Mouse (Mus musculus) macrophage (primary cell): ENCODE results near the gene Padi6. TPM values are rescaled to one million over a fixed set of nuclear protein-coding genes. Genes with fewer than 3 reads are reported as not detected.

Source experiments
- H3K27ac ChIP-seq: fragments of 350-480 bp; formaldehyde crosslinking; 2 replicates; pipeline ENCODE4 v1.9.0; 2021
- H3K36me3 ChIP-seq: fragments of 350-480 bp; formaldehyde crosslinking; 2 replicates; pipeline ENCODE4 v1.9.0; 2021; ENCODE audit errors: inconsistent target
- H3K4me3 ChIP-seq: fragments of 350-480 bp; formaldehyde crosslinking; 2 replicates; pipeline ENCODE4 v1.9.0; 2021; ENCODE audit errors: inconsistent target
- H3K79me2 ChIP-seq: fragments of 350-480 bp; formaldehyde crosslinking; 2 replicates; pipeline ENCODE4 v1.9.0; 2021; ENCODE audit errors: inconsistent target
- whole genome bisulfite sequencing: methylation state at CpG from one replicate; pipeline ENCODE4 v1.1.7; 2026; ENCODE audit warnings: inconsistent platforms; ENCODE audit not compliant: missing documents; 5-methylcytosine and 5-hydroxymethylcytosine counted together
- polyA plus RNA-seq: library from polyadenylated mRNA; stranded (reverse); fragments of 250-400 nt; gene quantifications from 3 replicates; pipeline ENCODE4 v1.2.4, GENCODE M21; 2018; ENCODE audit warnings: inconsistent platforms

Padi6 gene
- polyA plus RNA-seq, 1 experiment from 2014 or later, result not detected

DNA sequence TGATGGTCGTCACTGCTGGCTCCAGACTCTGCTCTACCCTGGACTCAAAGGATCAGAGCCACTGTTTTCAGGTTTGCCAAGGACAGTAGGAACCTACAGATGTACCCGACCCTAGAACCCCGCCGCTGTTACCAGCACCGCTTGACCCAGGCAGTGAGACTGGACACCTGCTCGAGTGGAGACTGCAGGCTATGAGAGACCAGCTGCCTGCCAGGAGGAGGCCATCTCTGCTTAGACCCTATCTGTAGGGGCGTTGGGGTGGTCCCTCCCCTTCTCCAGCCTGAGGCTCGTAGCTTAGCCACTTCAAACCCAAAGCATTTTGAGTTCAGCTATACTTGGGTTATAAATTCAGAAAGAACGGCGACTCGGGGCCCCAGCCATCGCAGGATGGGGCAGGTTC is 15.5 kb downstream of the Padi6 start:
- Histone ChIP-seq H3K79me2 (no peaks in the 10 kb centered on the region), H3K36me3 (peaks cover 9% of the 10 kb centered on the region; the same call in 1 of the 2 replicates), H3K27ac (no peak overlapping the region), H3K4me3 (no peak overlapping the region)
- 92% methylated on average over 11 of the region's 12 CpGs for WGBS

DNA sequence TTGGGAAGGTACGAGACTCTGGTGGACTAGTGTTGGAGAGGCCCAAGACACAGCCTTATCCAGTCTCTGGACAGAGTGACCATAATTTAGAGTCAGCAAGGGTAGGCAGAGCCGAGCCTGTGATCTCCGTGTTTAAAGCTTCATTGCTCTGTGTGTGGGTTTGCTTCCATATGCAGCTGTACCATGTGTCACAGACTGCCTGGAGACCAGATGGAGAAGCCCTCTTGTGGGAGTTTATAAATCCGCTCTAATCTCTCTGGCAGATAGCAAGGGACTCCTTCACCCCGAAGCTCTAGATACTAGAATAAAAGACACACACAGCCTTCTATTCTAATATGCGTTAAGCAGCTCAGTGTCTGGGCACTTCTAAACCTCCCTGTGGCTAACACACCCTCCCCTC is 17.7 kb downstream of the Padi6 start:
- H3K27ac ChIP-seq, result no peak overlapping the region
- H3K79me2 ChIP-seq, result no peaks in the 10 kb centered on the region
- peaks cover 30% of the 10 kb centered on the region for H3K36me3 ChIP-seq
- WGBS, result 86% methylated on average over 6 of the region's 6 CpGs
- no peak overlapping the region for H3K4me3 ChIP-seq

DNA sequence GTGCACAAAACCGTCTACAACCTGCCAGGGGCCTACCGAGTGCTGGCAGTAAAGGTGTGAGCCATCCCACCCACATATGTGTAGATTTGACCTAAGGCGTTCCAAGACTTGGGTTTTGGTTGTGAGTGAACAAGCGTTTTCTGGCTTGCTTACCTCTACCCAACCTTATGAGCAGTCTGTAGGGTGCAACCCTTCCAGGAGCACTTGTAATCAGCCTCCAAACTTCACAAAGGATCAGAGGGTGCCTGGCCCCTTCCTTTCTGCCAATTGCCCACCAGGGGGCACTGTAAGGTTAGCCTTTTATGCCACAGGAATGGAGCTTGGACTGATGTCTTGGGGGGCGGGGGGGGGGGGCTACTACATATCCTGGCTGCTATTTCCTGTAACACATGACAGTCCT is 18.6 kb downstream of the Padi6 start:
- WGBS, result 77% methylated on average over 5 of the region's 5 CpGs
- peaks cover 32% of the 10 kb centered on the region for H3K36me3 ChIP-seq

DNA sequence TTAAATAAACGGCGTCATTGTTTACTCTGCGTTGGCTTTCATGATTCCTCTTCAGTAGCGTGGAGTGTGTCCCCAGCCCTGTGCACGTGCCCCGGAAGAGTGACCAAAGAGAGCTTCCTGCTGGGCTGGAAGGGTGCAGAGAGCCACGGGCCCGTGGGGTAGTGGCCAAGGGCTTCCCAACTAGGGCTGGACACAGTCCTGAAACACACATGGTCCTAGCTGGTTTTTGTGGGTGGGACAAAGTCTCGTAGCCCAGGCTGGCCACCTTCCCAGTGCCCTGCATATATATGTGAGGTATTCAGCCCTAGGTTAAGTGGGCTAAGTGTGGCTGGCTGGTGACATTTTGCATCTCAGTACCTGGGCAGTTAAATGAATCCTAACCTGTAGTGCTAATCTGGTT is 19.3 kb downstream of the Padi6 start:
- H3K4me3 ChIP-seq, result no peak overlapping the region
- peaks cover 38% of the 10 kb centered on the region for H3K36me3 ChIP-seq
- WGBS, result 85% methylated on average over 9 of the region's 9 CpGs
- no peaks in the 10 kb centered on the region for H3K79me2 ChIP-seq
- no peak overlapping the region for H3K27ac ChIP-seq

More for the DNA sequence above, 18.6 kb downstream of the Padi6 start:
- no peak overlapping the region for H3K27ac ChIP-seq
- H3K79me2 ChIP-seq, result no peaks in the 10 kb centered on the region
- H3K4me3 ChIP-seq, result no peak overlapping the region

DNA sequence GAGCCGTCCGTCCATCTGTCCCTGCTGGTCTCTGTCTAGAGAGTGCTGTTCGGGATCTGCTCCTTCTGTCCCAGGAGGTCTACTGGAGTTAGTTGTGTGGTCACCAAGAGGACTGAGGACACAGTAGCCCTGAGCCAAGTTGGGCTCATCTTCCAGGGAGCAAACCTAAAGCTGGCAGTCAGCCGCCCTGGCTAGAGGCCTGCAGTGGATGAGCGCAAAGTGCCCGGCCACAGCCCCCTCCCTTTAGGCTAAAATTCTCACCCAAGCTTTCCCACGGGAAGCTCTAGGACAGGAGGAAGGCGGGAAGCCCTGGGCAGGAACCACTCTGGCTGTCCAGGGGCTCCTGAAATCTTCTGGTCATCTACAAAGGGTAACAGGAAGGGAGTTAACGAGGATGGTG is 19.7 kb downstream of the Padi6 start:
- no peak overlapping the region for H3K27ac ChIP-seq
- H3K79me2 ChIP-seq, result no peaks in the 10 kb centered on the region
- peaks cover 43% of the 10 kb centered on the region for H3K36me3 ChIP-seq
- 94% methylated on average over 9 of the region's 9 CpGs for WGBS
- no peak overlapping the region for H3K4me3 ChIP-seq

DNA sequence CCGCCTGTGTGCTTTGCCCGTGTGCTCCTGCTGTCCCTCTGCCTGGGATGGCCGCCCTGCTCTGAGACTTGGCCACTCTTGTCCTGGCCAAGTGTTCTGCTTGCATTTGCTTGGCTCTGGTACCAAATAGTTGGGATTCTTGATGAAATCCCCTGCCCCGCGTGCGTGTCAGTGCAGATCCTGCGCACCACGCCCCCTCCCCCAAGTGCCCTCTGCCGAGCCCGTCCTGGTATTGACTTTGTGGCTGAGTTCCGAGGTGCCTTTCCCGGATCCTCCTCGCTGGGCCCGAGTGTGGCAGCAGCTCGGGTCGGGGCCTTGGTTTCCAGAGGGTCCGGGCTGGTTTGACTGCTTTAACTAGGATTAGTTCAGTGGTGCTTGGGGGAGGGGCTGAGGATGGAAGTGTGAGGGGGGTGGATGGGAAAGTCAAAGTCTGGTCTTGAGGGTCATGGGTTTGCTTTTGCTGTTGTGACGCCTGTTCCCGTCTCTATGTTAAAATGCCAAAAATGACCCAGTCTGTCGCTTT is 20.4 kb downstream of the Padi6 start:
- no peak overlapping the region for H3K4me3 ChIP-seq
- 97% methylated on average over 18 of the region's 20 CpGs for WGBS
- H3K36me3 ChIP-seq, result peaks cover 46% of the 10 kb centered on the region
- H3K79me2 ChIP-seq, result no peaks in the 10 kb centered on the region
- H3K27ac ChIP-seq, result no peak overlapping the region

DNA sequence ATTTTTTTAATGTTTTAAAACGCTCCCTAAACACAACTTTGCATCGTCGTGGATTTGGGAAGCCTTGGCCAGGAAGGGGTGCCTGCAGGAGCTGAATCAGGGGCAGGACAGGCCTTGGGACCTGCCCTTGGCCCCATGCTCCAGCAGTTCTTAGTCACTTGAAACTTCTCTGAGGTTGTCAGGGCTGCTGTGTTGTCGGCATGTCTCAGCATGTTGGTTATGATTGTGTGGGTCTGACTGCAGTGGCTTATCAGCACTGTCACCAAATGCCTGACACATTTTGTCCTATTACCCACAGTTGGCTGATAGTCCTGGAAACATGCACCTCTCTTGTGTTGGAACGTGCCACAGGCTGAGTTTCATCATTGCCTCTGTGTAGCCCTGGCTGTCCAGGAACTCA is 22.4 kb downstream of the Padi6 start:
- no peak overlapping the region for H3K4me3 ChIP-seq
- 91% methylated on average over 5 of the region's 5 CpGs for WGBS
- H3K27ac ChIP-seq, result no peak overlapping the region
- peaks cover 66% of the 10 kb centered on the region for H3K36me3 ChIP-seq
- H3K79me2 ChIP-seq, result no peaks in the 10 kb centered on the region

DNA sequence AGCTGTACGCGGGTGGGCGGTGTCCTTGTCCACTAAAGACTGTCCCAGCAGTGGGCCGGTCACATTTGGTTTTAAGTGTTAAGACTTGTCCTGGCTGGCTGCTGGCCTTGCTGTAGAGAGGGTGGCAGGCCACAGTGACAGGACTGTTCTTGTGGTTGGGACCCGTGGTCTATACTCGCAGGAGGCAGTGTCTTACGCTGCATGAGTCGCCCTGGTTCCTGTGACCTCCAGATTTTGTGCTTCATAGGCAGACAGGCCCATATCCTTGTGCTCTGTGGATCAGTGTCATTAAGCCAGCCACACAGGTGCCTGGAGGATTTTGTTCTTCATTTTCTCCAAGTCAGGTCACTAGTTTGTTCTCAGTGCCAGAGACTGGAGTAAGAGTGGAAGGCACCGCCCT is 24.0 kb downstream of the Padi6 start:
- peaks cover 73% of the 10 kb centered on the region for H3K36me3 ChIP-seq
- 86% methylated on average over 9 of the region's 9 CpGs for WGBS
- H3K4me3 ChIP-seq, result no peak overlapping the region
- H3K27ac ChIP-seq, result no peak overlapping the region
- no peaks in the 10 kb centered on the region for H3K79me2 ChIP-seq

DNA sequence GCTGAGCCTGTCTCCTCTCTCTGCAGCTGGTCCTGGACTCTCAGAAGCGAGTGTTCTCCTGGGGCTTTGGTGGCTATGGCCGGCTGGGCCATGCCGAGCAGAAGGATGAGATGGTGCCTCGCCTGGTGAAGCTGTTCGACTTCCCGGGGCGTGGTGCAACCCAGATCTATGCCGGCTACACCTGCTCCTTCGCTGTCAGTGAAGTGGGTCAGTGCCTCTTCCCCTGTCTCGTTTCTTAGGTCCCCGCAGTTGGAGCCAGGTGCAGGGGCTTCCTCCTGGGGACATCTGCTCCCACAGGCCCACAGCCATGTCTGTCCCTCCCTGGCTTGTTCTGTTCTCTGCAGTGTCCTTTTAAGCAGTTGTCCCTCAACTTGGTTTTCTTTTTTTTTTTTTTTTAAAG is 25.4 kb downstream of the Padi6 start:
- no peaks in the 10 kb centered on the region for H3K79me2 ChIP-seq
- peaks cover 76% of the 10 kb centered on the region for H3K36me3 ChIP-seq
- no peak overlapping the region for H3K4me3 ChIP-seq
- 93% methylated on average over 10 of the region's 11 CpGs for WGBS
- H3K27ac ChIP-seq, result no peak overlapping the region

DNA sequence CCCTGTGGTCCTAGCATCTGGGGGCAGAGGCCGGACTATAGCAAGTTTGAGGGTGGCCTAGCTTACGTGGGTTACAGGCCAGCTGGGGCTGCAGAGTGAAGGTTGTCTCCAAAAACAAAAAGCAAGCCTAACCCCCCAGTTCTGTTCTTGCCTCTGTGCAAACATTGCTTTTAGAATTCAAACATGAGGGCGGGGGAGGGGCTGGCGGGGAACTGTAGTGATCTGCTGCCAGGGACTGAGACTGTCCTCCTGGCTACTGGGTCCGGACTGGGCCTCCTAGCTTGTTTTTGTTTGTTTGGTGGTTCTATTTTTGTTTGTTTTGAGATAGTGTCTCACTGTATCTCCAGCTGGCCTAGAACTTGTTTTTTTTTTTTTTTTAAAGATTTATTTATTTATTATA is 27.9 kb downstream of the Padi6 start:
- H3K79me2 ChIP-seq, result peaks cover 7% of the 10 kb centered on the region; the same call in 1 of the 2 replicates
- WGBS, result 95% methylated on average over 5 of the region's 5 CpGs

DNA sequence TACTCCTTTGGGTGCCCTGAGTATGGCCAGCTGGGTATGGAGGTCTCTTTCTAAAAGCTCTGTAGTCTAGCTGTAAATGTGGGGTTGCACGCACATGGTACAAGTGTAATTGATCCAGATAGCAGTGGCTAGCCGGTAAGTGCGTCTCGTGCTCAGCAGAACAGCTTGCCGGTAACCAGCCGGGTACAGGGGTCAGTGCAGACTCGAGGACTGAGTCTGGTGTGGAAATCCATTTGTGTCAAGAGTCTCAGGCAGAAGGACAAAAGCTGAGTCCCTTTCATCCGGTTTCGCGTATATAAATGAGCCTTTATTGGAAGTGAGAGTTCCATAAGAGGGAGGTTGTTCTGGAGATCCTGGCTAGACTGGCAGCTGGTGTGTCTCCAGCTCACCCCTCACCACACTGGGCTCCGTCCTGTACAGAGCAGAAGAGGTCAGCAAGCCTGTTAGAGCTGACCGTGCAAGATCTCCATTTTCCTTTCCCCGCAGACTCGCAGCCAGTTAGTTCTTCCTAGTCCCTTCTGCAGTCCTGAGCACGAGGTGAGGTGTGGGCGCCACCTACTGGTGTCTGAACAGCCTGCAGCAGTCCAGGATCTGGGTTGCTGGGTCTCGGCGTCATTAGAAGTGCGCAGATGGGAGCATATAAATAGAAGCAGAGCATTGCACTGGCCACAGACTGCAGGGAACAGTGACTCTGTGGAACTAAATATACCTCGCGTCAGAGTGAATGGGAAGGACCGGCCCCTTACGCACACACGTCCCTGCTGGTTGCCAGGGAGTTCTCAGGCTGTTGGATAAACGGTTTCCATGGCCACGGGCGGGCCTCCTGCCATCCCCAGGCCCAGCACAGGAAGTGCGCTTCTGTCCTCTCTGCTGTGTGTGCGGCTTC is 28.7 kb downstream of the Padi6 start:
- Histone ChIP-seq H3K36me3 (peaks cover 80% of the 10 kb centered on the region), H3K79me2 (peaks cover 16% of the 10 kb centered on the region; the same call in 1 of the 2 replicates), H3K4me3 (no peak overlapping the region), H3K27ac (no peak overlapping the region)
- 57% methylated on average over 27 of the region's 29 CpGs for WGBS

More for the DNA sequence above, 27.9 kb downstream of the Padi6 start:
- H3K27ac ChIP-seq, result no peak overlapping the region
- no peak overlapping the region for H3K4me3 ChIP-seq
- H3K36me3 ChIP-seq, result peaks cover 74% of the 10 kb centered on the region

DNA sequence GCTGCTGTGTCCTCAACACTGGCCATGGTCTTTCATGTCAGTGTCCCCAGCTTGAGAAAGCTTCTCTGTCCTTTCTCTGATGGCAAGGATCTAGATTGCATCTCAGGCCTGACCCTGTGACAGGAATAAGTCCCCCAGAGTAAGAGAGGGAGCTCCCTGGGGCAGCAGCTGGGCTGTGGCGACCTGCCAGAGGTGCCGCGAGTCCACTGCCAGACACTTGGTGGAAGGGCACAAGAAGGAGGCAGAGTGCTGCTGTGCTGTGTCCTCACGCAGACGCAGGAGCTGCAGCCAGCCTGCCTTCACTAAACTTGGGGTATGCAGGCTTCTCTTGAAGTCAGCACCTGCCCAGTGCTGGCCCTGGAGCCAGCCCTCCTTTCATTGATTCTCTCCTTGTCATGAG is 31.1 kb downstream of the Padi6 start:
- Histone ChIP-seq H3K79me2 (peaks cover 40% of the 10 kb centered on the region), H3K27ac (no peak overlapping the region), H3K36me3 (peaks cover 68% of the 10 kb centered on the region), H3K4me3 (no peak overlapping the region)
- WGBS, result 92% methylated on average over 5 of the region's 5 CpGs

DNA sequence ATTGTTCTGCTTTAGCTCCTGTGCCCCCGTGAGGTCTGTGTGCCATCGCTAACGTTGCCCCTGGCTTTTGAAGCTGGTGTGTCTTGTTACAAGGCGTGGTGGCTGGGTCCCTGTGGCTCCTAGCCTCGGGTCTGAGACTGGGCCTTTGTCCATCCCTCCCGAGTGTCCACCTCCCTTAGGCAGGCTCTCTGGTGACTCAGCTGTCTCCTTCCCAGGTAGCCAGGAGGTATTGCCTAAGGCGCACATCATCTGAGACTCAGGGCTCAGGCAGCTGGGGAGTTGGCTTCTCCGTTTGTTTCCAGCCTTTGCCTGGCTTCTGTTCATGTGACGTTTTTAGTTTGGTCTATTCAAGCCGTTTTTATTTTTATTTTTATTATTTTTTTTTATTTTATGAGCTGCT is 31.7 kb downstream of the Padi6 start:
- H3K79me2 ChIP-seq, result peaks cover 45% of the 10 kb centered on the region
- H3K36me3 ChIP-seq, result peaks cover 63% of the 10 kb centered on the region
- no peak overlapping the region for H3K4me3 ChIP-seq
- WGBS, result 95% methylated on average over 10 of the region's 10 CpGs
- no peak overlapping the region for H3K27ac ChIP-seq

DNA sequence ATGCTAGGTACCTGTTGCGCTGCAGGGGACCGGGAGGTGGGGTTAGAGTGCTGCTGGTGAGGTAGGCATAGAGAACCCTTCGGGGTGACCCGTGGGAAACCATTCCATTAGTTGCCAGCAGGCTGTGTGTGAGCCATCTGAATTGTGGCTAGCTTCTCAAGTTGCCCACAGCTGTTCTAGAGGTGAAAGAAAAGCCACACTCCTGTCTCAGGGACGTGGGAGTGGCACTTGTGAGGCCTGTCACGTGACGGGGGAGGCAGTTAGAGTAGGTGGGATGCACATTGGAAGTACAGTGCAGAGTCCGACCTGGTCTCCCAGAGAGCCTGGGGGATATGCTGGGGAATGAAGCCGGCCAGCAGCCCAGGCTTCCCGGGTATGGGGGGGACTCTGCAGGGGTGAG is 32.8 kb downstream of the Padi6 start:
- Histone ChIP-seq H3K4me3 (no peak overlapping the region), H3K27ac (no peak overlapping the region), H3K79me2 (peaks cover 57% of the 10 kb centered on the region), H3K36me3 (peaks cover 54% of the 10 kb centered on the region)
- 96% methylated on average over 9 of the region's 10 CpGs for WGBS

DNA sequence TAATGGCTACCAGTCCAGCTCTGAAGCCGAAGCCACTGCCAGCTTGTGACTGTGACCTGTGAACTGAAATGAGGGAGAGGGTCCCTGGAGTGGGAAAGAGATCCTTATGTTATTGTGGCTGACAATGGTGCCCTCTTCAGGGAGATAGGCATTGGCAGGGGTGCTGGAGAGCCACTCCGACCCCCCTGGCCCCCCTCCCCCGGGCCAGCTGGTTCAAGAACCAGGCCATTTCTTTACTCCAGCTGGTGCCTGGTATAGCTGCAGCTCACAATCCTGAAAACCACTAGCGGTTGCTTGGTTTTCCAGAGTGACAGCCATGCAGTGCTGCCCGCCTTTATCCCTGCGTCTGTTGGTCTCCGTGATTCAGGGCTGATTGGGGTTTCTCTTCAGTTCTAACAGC is 33.3 kb downstream of the Padi6 start:
- peaks cover 62% of the 10 kb centered on the region for H3K79me2 ChIP-seq
- peaks cover 49% of the 10 kb centered on the region for H3K36me3 ChIP-seq
- H3K27ac ChIP-seq, result no peak overlapping the region
- whole genome bisulfite sequencing, result 98% methylated on average over 7 of the region's 7 CpGs
- no peak overlapping the region for H3K4me3 ChIP-seq
